Comparison of ENCODE assay signal across 25 mouse cellular contexts in genomic region chr1:169368758-169369157, GRCm38 (mm10).
A peak's percentile ranks its signal among the peaks of the same experiment; 100 is the strongest.
DNase-seq lines count a peak whose midpoint lies in the region; ATAC-seq and TF ChIP-seq lines count a peak whose summit lies in the region.
"Had no signal": no experiment of that assay in that cellular context is flagged by ENCODE, and none has a peak within 500 bp of the region (broad histone marks: within the 10 kb centered on the region; RNA-seq: fewer than 3 reads in every experiment).

No protein-coding gene starts in this region.

- H3K36me3 ChIP-seq in heart, adult 2 months (ENCODE audit: control insufficient read depth, insufficient read depth, low read length), result peaks cover 3% of the 10 kb centered on the region
- no peaks in the 10 kb centered on the region for H3K36me3 ChIP-seq in kidney, embryonic 16.5 days (ENCODE audit: insufficient read depth, low read length)
- H3K36me3 ChIP-seq in lung, postnatal 0 days (ENCODE audit: insufficient read depth, low read length), result no peaks in the 10 kb centered on the region
- H3K36me3 ChIP-seq in forebrain, embryonic 13.5 days (ENCODE audit: poor library complexity, severe bottlenecking), result no peaks in the 10 kb centered on the region
- H3K36me3 ChIP-seq: embryonic facial prominence, embryonic 13.5 days; forebrain, embryonic 10.5 days; heart, embryonic 10.5 days; limb, embryonic 13.5 days; liver, embryonic 12.5 days; stomach, embryonic 15.5 days had no signal

- 35% methylated on average over 3 of the region's 3 CpGs for WGBS in heart, adult 2 months
- 7% methylated on average over 3 of the region's 3 CpGs for WGBS in kidney, embryonic 16.5 days
- whole genome bisulfite sequencing in lung, postnatal 0 days, result 27% methylated on average over 3 of the region's 3 CpGs
- 63% methylated on average over 3 of the region's 3 CpGs for WGBS in forebrain, embryonic 13.5 days

- H3K9ac ChIP-seq in heart, adult 2 months (ENCODE audit: low read depth, low read length), result no peak overlapping the region
- H3K9ac ChIP-seq in kidney, embryonic 16.5 days (replicated peaks; ENCODE audit: low read length), result no peak overlapping the region
- no peak overlapping the region for H3K9ac ChIP-seq in lung, postnatal 0 days (replicated peaks; ENCODE audit: low read depth)
- H3K9ac ChIP-seq in forebrain, embryonic 13.5 days, result no peak overlapping the region
- H3K9ac ChIP-seq: embryonic facial prominence, embryonic 13.5 days; hindbrain, embryonic 14.5 days; limb, embryonic 13.5 days; liver, embryonic 12.5 days; stomach, embryonic 15.5 days had no signal

- no peak for TF ChIP-seq POLR2A in heart, adult 2 months (IDR thresholded peaks at IDR 0.05; ENCODE audit: insufficient read depth, low read depth, low read length)

- H3K4me2 ChIP-seq in kidney, embryonic 16.5 days (replicated peaks; ENCODE audit: low read depth, low read length), result no peak overlapping the region
- no peak overlapping the region for H3K4me2 ChIP-seq in lung, postnatal 0 days (replicated peaks; ENCODE audit: low read depth, low read length)
- no peak overlapping the region for H3K4me2 ChIP-seq in forebrain, embryonic 13.5 days
- H3K4me2 ChIP-seq: embryonic facial prominence, embryonic 13.5 days; hindbrain, embryonic 14.5 days; limb, embryonic 13.5 days; liver, embryonic 12.5 days; stomach, embryonic 15.5 days had no signal

- H3K9me3 ChIP-seq in kidney, embryonic 16.5 days (ENCODE audit: low read length), result no peaks in the 10 kb centered on the region; the same call in 1 of the 2 replicates
- H3K9me3 ChIP-seq in lung, postnatal 0 days (ENCODE audit: low read length), result no peaks in the 10 kb centered on the region
- H3K9me3 ChIP-seq in forebrain, embryonic 13.5 days (replicated peaks), result no peaks in the 10 kb centered on the region
- H3K9me3 ChIP-seq: embryonic facial prominence, embryonic 13.5 days; forebrain, embryonic 10.5 days; heart, embryonic 10.5 days; limb, embryonic 13.5 days; liver, embryonic 12.5 days; stomach, embryonic 15.5 days had no signal

- H3K4me1 ChIP-seq in heart, adult 2 months (ENCODE audit: control insufficient read depth, insufficient read depth, low read length), result peaks cover 4% of the 10 kb centered on the region
- peaks cover 19% of the 10 kb centered on the region for H3K4me1 ChIP-seq in kidney, embryonic 16.5 days (ENCODE audit: insufficient read depth, low read length)
- no peaks in the 10 kb centered on the region for H3K4me1 ChIP-seq in lung, postnatal 0 days (ENCODE audit: insufficient read depth, low read depth, low read length)
- H3K4me1 ChIP-seq in forebrain, embryonic 13.5 days, result peaks cover 12% of the 10 kb centered on the region
- H3K4me1 ChIP-seq: embryonic facial prominence, embryonic 13.5 days; liver, embryonic 12.5 days had no signal

- H3K27me3 ChIP-seq in heart, adult 2 months (ENCODE audit: control insufficient read depth, insufficient read depth, low read length), result no peaks in the 10 kb centered on the region
- no peaks in the 10 kb centered on the region for H3K27me3 ChIP-seq in kidney, embryonic 16.5 days (ENCODE audit: insufficient read depth, low read length)
- H3K27me3 ChIP-seq in lung, postnatal 0 days (replicated peaks; ENCODE audit: insufficient read depth, low read length), result no peaks in the 10 kb centered on the region
- H3K27me3 ChIP-seq in forebrain, embryonic 13.5 days, result no peaks in the 10 kb centered on the region
- H3K27me3 ChIP-seq: CH12.LX; embryonic facial prominence, embryonic 13.5 days; limb, embryonic 13.5 days; liver, embryonic 12.5 days; stomach, embryonic 15.5 days had no signal

- H3K27ac ChIP-seq in heart, adult 2 months, result no peak overlapping the region
- peak overlapping the region; percentile 57; the same call in 1 of the 2 replicates for H3K27ac ChIP-seq in kidney, embryonic 16.5 days (ENCODE audit: low read length)
- no peak overlapping the region for H3K27ac ChIP-seq in lung, postnatal 0 days (ENCODE audit: low read length)
- H3K27ac ChIP-seq in forebrain, embryonic 13.5 days, result no peak overlapping the region
- H3K27ac ChIP-seq: embryonic facial prominence, embryonic 13.5 days; forebrain, embryonic 10.5 days; gastrocnemius, adult 2 months; heart, embryonic 10.5 days; hindbrain, embryonic 14.5 days; limb, embryonic 13.5 days; liver, embryonic 12.5 days; stomach, embryonic 15.5 days had no signal

- TF ChIP-seq EP300 in heart, adult 2 months (IDR thresholded peaks at IDR 0.05; ENCODE audit: insufficient read depth, low read depth, low read length), result 0 out of 2 replicates have a peak, but pooled peaks have one; percentile 34
- TF ChIP-seq EP300 in lung, postnatal 0 days (IDR thresholded peaks at IDR 0.05), result no peak

- DNase-seq in heart, adult 2 months, result no peak
- DNase-seq in heart, postnatal 14 days, result no peak
- DNase-seq in kidney, postnatal 4 days, result no peak
- DNase-seq in lung, postnatal 36 days, result peak; percentile 15
- DNase-seq in lung, postnatal 0 days (ENCODE audit: low spot score), result no peak
- DNase-seq: adrenal gland, adult 2 months; adrenal gland, postnatal 36 days; cerebellum, adult 2 months; cerebellum, postnatal 14 days; gastrocnemius, adult 2 months; lung, postnatal 10 days; right cerebral cortex, postnatal 25 days; thymus, postnatal 14 days had no signal

- ATAC-seq in kidney, embryonic 16.5 days (ENCODE audit: low FRiP score, low TSS enrichment), result peak; percentile 61; the same call in 1 of the 2 replicates
- no peak for ATAC-seq in lung, postnatal 0 days
- no peak for ATAC-seq in forebrain, embryonic 13.5 days
- ATAC-seq: activated CD4-positive, CD25-positive, alpha-beta regulatory T cell, adult 4 months; intestine, postnatal 0 days; liver, embryonic 12.5 days had no signal

- intact Hi-C loops in heart, adult 2 months (cut with DNase I), result no loop called here
- intact Hi-C loops in heart, postnatal 14 days (cut with DNase I), result no loop called here

- no peak overlapping the region for H3K4me3 ChIP-seq in heart, adult 2 months
- H3K4me3 ChIP-seq in kidney, embryonic 16.5 days (ENCODE audit: low read length), result no peak overlapping the region
- no peak overlapping the region for H3K4me3 ChIP-seq in lung, postnatal 0 days (ENCODE audit: low read depth, low read length)
- no peak overlapping the region for H3K4me3 ChIP-seq in forebrain, embryonic 13.5 days
- H3K4me3 ChIP-seq: embryonic facial prominence, embryonic 13.5 days; forebrain, embryonic 10.5 days; gastrocnemius, adult 2 months; heart, embryonic 10.5 days; limb, embryonic 13.5 days; liver, embryonic 12.5 days; stomach, embryonic 15.5 days had no signal

- no peaks in the 10 kb centered on the region for H3K79me2 ChIP-seq in heart, adult 2 months (replicated peaks; ENCODE audit: control insufficient read depth, insufficient read depth, low read length)

- TF ChIP-seq CTCF in heart, adult 2 months (IDR thresholded peaks at IDR 0.05), result no peak
- no peak for TF ChIP-seq CTCF in lung, postnatal 0 days (IDR thresholded peaks at IDR 0.05)
